Mouse (Mus musculus) left cerebral cortex, adult 9 months (tissue): ENCODE results near the gene Higd2a.
A peak's percentile ranks its signal among the peaks of the same experiment; 100 is the strongest.

Experiments used
- DNase-seq, 2 experiments: peaks; one replicate each; pipeline ENCODE4 v3.0.0; 2022; ENCODE audit warnings: low spot score in 2 of 2

The Higd2a gene

GRCm38 (mm10) chr13:54589996-54590951 is at the start of gene Higd2a, which contains the start of gene Nop16:
Gene Higd2a (plus strand): TSS chr13:54590207.
Gene Nop16 (minus strand): TSS chr13:54590090.
- peak; percentile 94 to 98 for DNase-seq

- no peak for DNase-seq
These were observed 42.0 kb upstream of the Higd2a start for GRCm38 (mm10) chr13:54548036-54548435.

- no peak for DNase-seq
These were observed 33.8 kb upstream of the Higd2a start for GRCm38 (mm10) chr13:54556176-54556575.

DNA sequence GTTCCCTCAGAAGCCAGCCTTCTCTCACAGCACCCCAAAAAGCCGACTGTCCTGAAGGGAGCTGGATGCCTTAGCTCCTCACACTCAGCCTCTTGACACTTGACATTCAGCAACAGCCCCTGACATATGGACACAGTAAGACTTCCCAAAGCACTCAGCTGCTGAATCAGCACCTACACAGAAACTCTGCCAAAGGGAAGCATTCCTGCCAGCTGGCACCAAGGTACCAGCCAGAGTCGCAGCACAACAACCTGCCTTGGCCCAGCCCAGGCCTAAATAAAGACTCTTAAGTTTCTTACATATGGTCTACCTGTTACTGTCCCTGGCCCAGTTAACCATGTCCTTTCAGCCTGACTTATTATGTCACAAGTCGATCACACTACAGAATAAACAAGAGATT is 33.2 kb upstream of the Higd2a start:
- DNase-seq: peak in 1 of 2 experiments; percentile 43

DNA sequence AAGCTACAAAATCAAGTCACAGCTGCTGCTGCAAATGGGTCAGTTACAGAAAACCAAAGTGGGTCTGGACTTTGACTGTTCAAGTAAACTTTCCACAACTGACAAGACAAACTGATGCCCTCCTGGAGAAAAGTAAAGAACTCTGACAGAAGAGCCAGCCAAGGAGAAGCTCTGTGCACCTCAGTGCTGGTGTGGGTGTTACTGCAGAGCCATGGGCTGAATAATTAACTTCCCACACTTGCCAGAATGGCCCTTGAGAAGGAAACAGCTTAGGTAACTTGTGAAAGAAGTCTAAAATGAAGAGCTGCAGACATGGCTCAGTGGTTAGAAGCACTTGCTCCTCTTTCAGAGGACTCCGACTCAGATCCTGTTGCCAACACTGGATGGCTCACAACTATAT is 32.4 kb upstream of the Higd2a start:
- no peak for DNase-seq

DNA sequence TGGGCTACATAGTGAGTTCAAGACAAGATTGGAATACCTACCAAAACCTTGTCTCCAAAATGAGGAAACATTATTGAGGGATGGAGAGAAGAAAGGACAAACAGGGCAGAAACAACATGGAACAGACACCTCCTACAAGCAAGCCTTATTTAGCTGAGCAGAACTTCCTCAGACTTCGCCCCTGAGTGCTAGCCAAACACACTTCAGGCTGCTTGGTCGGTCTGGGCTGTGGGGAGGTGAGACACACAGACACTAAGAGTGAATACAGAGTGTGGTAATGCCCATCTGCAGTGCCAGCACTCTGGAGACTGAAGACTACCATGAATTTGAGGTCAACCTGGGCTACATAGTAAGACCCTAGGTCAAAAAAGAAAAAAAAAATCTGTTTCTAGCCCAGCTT is 30.4 kb upstream of the Higd2a start:
- DNase-seq: no peak

DNA sequence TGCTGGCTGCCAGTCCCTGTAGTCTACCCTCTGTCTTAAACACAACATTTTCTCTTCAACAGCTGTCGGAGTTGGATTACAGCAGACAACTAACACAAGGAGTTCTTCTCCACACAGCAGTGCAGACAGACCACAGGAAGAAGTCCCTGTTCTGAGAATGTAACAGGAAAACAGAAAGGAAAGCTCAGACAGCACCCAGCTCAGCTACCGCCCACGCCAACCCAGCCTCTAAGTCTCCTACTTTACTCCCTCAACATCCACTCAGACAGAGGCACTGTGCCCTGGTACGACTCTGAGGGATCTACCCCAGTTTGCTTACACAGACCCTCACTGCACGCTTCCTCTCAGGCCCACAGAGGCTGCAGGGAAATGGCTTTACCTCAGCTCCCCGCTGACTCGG is 29.4 kb upstream of the Higd2a start:
- peak in 1 of 2 experiments; percentile 46 for DNase-seq

DNA sequence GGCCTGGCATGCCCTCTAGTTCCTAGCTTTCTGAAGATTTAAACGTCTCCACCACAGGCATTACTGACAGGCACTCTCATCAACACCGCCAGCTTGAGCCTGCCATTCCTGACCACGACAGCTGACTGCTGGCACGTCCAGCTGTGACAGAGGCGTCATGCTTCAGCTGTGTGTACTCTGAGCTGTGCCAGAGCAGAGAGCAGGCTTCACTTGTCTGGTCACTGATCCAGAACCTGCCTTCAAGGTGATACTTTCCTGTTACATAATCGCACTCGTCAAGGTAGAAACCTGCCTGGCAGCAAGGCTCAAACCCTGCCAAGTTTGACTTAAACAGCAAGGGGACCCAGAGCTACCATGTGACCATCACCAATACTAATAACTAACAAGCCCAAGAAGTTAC is 27.4 kb upstream of the Higd2a start:
- no peak for DNase-seq

DNA sequence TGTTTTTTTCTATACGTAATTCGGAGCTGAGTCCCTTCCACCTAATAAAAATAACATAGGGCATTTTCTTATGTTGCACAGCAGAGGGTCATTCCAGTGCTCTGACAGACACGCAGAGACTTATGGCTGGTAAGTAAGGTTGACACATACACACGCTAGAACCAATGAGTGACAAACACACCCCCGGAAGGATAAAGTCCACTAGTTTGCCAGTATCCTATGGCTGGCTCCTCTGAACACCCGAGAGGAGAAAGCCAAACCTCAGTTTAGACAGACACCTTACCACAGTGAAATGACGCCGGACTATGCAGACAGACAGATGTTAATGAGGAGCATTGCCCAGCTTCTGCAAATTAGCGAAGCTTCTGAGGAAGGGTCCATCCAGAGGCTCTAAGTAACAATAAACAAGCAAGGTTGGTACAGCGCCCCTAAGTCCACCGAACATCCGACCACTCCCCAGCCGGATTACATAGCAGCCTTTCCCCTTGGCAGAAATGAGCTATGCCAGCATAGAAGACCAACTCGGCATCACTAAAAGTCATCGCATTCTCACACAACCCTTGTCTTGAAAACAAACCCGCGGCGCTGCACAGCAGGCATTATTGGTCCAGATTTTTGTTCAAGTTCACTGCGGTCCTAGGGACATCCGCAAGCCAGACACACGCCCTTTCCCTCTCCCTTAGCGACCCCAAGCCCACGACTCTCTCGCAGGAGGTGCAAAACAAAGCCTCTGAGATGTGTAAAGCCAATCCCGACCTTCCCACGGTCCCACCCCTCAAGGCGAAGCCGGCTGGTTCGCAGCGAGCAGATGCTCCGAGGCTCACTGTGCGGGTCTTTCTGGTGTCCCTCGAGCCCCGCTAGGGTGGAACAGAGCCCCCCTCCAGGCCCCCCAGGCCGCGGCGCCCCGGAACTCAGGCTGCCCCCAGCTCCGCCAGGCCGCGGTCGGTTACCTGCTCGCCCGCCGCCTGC is 25.5 kb upstream of the Higd2a start:
- DNase-seq: no peak

DNA sequence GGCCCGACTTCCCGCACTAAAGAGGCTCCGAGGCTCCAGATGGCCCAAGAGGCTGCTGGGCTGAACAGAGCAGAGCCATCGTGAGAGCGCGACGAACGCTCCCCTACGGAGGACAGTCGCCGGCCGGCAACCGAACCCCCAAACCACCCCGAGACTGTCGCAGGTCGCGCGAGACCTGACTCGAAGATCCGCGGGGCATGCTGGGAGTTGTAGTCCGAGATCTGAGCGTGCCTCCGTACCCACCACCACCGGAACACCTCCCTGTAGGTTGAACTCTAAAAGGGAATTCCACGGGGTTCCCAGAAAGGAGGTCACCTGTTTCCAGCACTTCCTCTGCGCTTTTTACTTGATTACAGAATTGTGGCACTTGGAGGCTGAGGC is 24.8 kb upstream of the Higd2a start, which contains the start of gene 4833439L19Rik:
Gene 4833439L19Rik, minus strand, starts transcription at position 235 of the 381 bp plus-strand sequence.
- peak; percentile 77 to 93 for DNase-seq

DNA sequence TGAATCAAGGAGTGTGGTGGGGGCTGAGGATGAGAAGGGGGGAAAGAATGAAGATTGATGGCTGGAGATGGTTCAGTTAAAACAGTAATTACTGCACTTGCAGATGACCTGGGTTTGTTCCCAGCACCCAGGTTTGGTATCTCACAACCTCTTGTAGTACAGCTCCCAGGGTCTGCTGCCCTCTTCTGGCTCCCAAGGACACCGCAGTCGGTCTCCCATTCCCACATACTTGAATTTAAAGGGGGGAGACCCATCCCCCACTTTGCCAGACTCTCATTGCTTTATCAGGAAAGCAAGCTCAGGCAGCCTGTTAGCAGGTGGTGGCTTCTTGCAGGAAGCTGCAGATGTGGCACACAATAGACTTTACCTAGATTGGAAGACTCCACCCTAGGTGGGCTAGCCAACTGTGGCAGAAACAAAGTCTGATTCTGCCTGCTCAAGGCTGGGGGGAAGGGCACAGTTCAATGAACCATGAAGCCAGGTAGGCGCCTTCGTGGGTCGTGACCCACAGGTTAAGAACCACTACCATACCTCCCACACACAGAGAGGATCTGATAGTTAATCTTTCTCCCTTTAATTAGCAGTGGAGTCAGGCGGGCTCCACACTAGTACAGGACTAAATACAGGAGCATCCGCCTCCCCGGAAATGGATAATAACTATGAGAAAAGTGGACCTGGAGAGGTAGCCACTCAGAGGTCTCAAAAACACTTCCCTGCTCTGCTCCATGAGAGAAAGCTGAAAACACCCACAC is 24.2 kb upstream of the Higd2a start:
- DNase-seq: peak in 1 of 2 experiments; percentile 62

DNA sequence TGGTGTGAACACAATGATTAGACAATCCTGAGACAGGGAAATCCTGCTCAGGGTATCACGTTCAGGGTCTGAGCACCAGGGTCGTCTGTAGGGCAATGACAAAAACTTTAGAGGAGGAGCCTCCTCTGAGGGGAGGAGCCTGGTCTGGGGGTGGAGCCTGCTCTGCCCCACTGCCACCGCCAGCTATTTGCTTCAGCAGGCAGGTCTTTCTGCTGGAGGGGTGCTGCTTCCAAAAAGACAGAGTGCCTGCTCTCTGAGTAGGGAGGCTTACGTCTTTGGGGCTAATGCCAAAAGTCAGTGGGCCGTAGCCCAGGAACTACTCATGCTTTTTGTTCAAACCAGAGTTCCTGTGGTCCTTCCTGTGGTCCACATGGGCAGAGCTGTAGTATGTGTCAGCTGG is 21.6 kb upstream of the Higd2a start:
- no peak for DNase-seq

DNA sequence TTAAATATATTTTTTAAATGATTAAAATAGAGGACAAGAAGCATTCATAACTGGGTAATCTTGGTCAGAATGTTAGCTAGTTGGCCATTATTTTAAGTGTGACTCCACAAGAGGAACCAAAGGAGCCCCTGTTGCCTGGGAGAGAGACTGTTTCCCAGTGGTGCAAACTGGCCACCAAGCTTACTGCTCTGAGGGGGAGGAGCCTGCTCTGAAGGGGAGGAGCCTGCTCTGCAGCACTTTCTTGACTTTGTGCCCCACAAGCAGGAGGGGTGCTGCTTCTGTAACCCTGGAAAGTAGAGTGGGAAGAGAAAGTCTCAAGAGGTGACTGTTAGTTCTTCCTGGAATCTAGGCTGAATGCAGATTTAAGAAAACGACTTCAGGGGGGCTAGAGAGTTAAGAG is 20.7 kb upstream of the Higd2a start:
- no peak for DNase-seq

DNA sequence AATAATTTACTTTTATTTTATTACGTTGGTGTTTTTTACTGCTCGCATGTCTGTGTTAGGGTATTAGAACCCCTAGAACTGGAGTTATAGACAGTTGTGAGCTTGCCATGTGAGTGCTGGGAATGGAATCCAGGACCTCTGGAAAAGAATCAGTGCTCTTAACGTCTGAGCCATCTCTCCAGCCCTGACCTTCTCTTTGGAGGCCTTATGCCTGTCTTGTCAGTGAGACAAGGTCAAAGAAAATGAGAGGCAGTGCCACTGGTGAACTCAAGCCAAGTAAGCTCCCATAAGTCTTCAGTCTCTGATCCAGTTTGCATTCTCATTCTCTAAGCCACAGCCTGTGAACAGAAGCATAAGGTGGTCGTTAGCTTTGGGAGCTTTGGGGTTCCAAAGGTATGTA is 19.3 kb upstream of the Higd2a start:
- no peak for DNase-seq

GRCm38 (mm10) chr13:54571637-54572036 is 18.4 kb upstream of the Higd2a start:
- DNase-seq: no peak

DNA sequence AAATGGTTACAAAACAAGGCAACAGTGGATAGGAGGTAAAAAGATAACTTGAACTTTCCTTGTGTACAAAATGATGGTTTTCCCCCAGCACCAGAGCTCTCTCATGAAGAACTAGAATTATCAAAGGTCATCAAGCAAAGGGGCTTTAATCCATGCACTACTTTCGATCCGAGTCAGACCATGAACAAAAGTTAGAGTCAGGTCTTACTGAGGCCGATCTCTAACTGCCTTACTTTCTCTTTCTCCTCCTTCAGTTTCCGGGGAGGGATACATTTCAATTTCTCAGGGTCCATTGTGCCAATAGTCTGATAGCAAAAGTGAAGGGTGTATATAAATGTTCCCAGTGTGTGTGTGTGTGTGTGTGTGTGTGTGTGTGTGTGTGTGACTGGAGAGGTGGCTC is 17.4 kb upstream of the Higd2a start:
- no peak for DNase-seq

GRCm38 (mm10) chr13:54574854-54575481 is 15.0 kb upstream of the Higd2a start, which contains the start of gene Arl10:
Gene Arl10 (plus strand): TSS chr13:54575015.
- peak in 1 of 2 experiments; percentile 63 for DNase-seq

DNA sequence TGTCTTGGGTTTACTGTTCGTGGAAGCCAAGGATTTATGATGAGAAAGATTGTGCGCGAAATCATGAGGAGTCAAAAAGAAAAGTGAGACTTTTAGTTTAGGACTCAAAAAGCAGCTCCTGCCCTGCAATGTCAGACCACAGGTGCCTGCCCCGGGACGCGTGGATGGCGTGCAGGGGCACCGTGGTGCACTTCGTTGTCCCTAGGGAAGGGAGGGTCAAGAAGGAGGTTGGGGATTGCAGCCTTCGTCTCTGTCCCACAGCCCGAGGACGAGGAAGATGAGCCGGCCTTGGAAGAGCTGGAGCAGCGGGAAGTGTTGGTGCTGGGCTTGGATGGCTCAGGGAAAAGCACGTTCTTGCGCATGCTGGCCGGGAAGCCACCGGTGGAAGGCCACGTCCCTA is 14.5 kb upstream of the Higd2a start:
- no peak for DNase-seq

DNA sequence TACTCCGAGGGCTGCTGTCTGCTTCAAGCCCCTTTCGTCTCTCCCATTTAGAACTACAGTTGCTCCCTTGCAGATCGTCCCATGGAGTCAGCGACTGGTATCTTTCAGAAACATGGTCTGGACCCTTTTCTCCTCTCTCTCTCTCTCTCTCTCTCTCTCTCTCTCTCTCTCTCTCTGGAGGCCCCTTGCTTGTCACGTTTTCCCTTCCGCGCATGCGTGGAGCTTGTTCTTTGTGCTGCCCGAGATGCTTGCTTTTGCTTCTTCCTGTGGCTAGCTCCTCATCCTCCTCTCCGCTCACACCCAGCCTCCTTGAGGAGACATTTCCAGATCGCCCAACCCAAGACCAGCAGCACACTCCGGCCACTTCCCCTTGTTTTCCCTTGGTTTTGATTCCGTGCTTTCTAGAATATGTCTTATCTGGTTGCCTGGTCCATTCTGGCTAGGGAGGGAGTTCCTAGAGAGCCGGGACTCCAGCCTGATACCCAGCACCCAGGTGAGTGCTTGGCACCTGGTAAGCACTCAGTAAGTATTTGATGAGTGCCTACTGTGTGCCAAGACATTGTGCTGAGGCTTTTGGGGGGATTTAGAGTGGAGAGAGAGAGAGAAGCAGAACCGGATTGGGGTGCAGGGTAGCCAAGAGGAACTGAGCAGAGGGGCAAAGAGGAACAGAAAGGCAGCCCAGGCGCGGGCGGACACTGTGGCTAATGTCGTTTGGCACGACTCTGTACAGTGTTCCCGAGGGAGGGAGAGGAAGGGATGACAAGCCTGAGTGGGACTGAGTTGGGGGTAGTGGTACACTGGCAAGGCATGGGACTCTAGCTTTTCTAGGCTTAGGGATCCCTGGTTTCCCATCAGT is 12.1 kb upstream of the Higd2a start:
- no peak for DNase-seq

DNA sequence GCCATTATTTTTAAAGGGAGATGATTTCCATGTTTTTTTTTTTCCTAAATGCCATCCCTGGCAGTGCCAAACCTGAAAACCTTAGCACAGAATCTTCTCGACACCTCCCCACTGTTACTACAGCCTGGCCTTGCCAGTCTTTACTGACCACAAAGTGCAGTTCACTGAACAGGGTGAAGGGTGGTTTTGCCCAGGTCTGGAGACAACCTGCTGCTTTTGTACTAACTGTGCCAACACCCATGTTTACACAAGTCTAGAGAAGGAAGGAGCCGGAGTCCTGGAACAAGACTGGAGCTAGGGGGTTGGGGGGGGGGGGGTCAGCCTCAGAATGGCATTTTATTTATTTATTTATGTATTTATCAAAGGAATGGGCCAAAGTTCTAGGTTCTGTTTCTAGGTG is 8.6 kb upstream of the Higd2a start:
- DNase-seq: no peak
